Mouse (Mus musculus): ENCODE measurements at regions not wholly inside any gene's neighbourhood (a gene's known extent, or its start where the extent isn't known, plus 50 kb on each side); places are given as distances from the start of the nearest gene placed in this dataset.

DNA sequence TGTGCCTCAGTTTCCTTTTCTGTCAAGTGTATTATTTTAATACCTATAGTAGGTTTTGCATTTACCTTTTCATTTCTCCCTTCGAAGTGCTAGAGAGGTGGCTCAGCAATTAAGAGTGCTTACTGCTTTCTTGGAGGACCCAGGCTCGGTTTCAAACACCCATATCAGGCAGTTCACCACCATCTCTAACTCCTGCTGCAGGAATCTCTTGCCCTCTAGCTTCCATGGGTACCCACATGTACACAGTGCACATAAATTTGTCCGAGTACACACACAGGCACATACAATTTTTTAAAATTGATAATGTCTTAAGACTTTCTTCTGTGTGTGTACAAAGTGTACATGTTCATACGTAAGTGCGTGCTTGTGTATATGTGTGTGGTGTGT is 220.9 kb upstream of the Rpl38 start:
- no peak for TF ChIP-seq GATA1 (IDR thresholded peaks at IDR 0.05; ENCODE audit: borderline replicate concordance, low read length)
- no peak for TF ChIP-seq FLI1 (IDR thresholded peaks at IDR 0.05; ENCODE audit: low read length)
